Mouse (Mus musculus) layer of hippocampus, postnatal 25 days (tissue): ENCODE data around the gene Clint1. TPM values are rescaled to one million over a fixed set of nuclear protein-coding genes. Genes with fewer than 3 reads are reported as not detected.

Experiments used
- microRNA-seq, 2 experiments: library from miRNA; unstranded; fragments of <30 nt; microRNA quantifications; one replicate each; pipeline ENCODE4 v1.2.0; 2021
- total RNA-seq, 2 experiments: library from RNA; stranded (reverse); gene quantifications; 2 replicates each; pipeline ENCODE4 v1.2.3; 2021

The Clint1 gene
- total RNA-seq, 2 experiments from 2014 or later = 51.9 to 56.1 TPM

Small RNA genes within 50 kb of the gene (microRNA-seq; reads per million reads assigned to microRNA genes)
- 0 reads per million in 2 experiments for gene Gm22751

Other genes starting within 250 kb of the Clint1 start
- 10 to 100 TPM; 35.5 to 37.0 TPM for gene Lsm11, start 92.9 kb downstream of the Clint1 start, total RNA-seq
- gene Thg1l, start 103.4 kb downstream of the Clint1 start, total RNA-seq = 10 to 100 TPM in 1 of 2 experiments, 1 to 10 TPM in 1; 9.8 to 12.4 TPM
- gene Sox30, start 128.3 kb downstream of the Clint1 start, total RNA-seq = under 1 TPM; 0.12 to 0.17 TPM
- 1 to 10 TPM; 3.4 to 4.2 TPM for gene Gm12166, start 200.3 kb downstream of the Clint1 start, total RNA-seq
- gene Adam19, start 203.9 kb downstream of the Clint1 start, total RNA-seq = 10 to 100 TPM; 15.7 to 18.3 TPM